Mouse (Mus musculus) thymus, adult 2 months (tissue): ENCODE results near the gene Gm1673.

Experiments used
- CTCF ChIP-seq: fragments of 200-500 bp; IDR thresholded peaks from 2 replicates; pipeline ENCODE4 v1.5.1; 2012; ENCODE audit warnings: mild to moderate bottlenecking, control low read depth, low read length, moderate library complexity, borderline replicate concordance; ENCODE audit not compliant: control insufficient read depth, poor library complexity, insufficient read depth; ENCODE audit errors: extremely low read depth
- POLR2A ChIP-seq: fragments of 200-500 bp; IDR thresholded peaks from 2 replicates; pipeline ENCODE4 v1.6.1; 2012; ENCODE audit warnings: mild to moderate bottlenecking, low read length, control low read depth, moderate library complexity; ENCODE audit not compliant: control insufficient read depth, poor library complexity, insufficient read depth; ENCODE audit errors: extremely low read depth

- TF ChIP-seq POLR2A, result no peak
- no peak for TF ChIP-seq CTCF
Observed at GRCm38 (mm10) chr5:34000809-34001208, 17.6 kb downstream of the Gm1673 start.
